Mouse (Mus musculus): ENCODE results near the gene Rpl37. TPM values are rescaled to one million over a fixed set of nuclear protein-coding genes. Genes with fewer than 3 reads are reported as not detected.

Rpl37 gene
- total and polyA plus RNA-seq, 3 experiments, result 646 to 1,787 (median 1,083) TPM

GRCm38 (mm10) chr15:5165121-5165773 lies 48.8 kb downstream of the Rpl37 start:
- DNase-seq (ENCODE audit: extremely low read depth), result no peak
- H3K9ac ChIP-seq (ENCODE audit: insufficient read depth, low read depth), result no peak overlapping the region
- H3K4me2 ChIP-seq (ENCODE audit: insufficient read depth, low read depth, poor library complexity, severe bottlenecking), result no peak overlapping the region
- TF ChIP-seq NRF1 (IDR thresholded peaks at IDR 0.05; ENCODE audit: low read depth, low read length), result no peak
- no peak for TF ChIP-seq TBP (conservative IDR thresholded peaks at IDR 0.05; ENCODE audit: low read depth, low read length)
- no peak for TF ChIP-seq JUN (IDR thresholded peaks at IDR 0.05; ENCODE audit: insufficient read depth, low read depth, low read length)
- TF ChIP-seq ZKSCAN1 (IDR thresholded peaks at IDR 0.05; ENCODE audit: borderline replicate concordance, low read depth, low read length), result no peak
- TF ChIP-seq POLR2AphosphoS2 (IDR thresholded peaks at IDR 0.05; ENCODE audit: low read depth, low read length), result no peak
- no peak for TF ChIP-seq HCFC1 (IDR thresholded peaks at IDR 0.05; ENCODE audit: low read depth, low read length)
- in situ Hi-C loops (cut with MboI; ENCODE audit: low pct_ligation_motif_present, low pct_unique_long_range_greater_than_20kb, low sequenced_read_pairs), result no loop called here
- H3K36me3 ChIP-seq (replicated peaks in 1 of 2; ENCODE audit: control insufficient read depth in 1 of 2, insufficient read depth in 1 of 2, low read length in 1 of 2), result peaks cover 64 to 72% of the 10 kb centered on the region in 2 experiments
- H3K4me1 ChIP-seq (ENCODE audit: control insufficient read depth in 1 of 2, insufficient read depth in 2 of 2), result no peaks in the 10 kb centered on the region
- no peak overlapping the region for H3K4me3 ChIP-seq (replicated peaks in 1 of 3; ENCODE audit: low read depth in 2 of 3, low read length in 2 of 3, poor library complexity in 1 of 3)
- H3K27me3 ChIP-seq (replicated peaks), result no peaks in the 10 kb centered on the region
- no peaks in the 10 kb centered on the region for H3K9me3 ChIP-seq (replicated peaks; ENCODE audit: low read length)
- H3K79me2 ChIP-seq (replicated peaks; ENCODE audit: control insufficient read depth, extremely low read depth, insufficient read depth, poor library complexity, severe bottlenecking), result no peaks in the 10 kb centered on the region
- no peak overlapping the region for H3K27ac ChIP-seq (ENCODE audit: insufficient read depth, low read depth)
- dilution Hi-C loops (cut with MboI; ENCODE audit: extremely low pct_ligation_motif_present, extremely low pct_unique_long_range_greater_than_20kb, low sequenced_read_pairs), result no loop called here

Other genes with a start within 250 kb of the Rpl37 start
- gene Mroh2b, start 217.9 kb upstream of the Rpl37 start, total RNA-seq (2012; rRNA removed), result not detected in 2 replicates
- gene Mroh2b, start 217.9 kb upstream of the Rpl37 start, total RNA-seq (2014; rRNA removed), result not detected in 2 replicates
- gene Mroh2b, start 217.9 kb upstream of the Rpl37 start, polyA plus RNA-seq (2012; ENCODE audit: insufficient read length, low read depth), result not detected in 2 replicates
- 0.04 TPM in 1 of 2 replicates, not detected in the other for gene C7, start 52.9 kb upstream of the Rpl37 start, total RNA-seq (2012; rRNA removed)
- 0.11 TPM in 1 of 2 replicates, not detected in the other for gene C7, start 52.9 kb upstream of the Rpl37 start, total RNA-seq (2014; rRNA removed)
- gene C7, start 52.9 kb upstream of the Rpl37 start, polyA plus RNA-seq (2012; ENCODE audit: insufficient read length, low read depth), result 0.09 and 0.10 TPM in 2 replicates
- gene Card6, start 8.1 kb upstream of the Rpl37 start, total RNA-seq (2012; rRNA removed), result 1.5 and 1.6 TPM in 2 replicates
- gene Card6, start 8.1 kb upstream of the Rpl37 start, total RNA-seq (2014; rRNA removed), result 1.3 and 1.9 TPM in 2 replicates
- gene Card6, start 8.1 kb upstream of the Rpl37 start, polyA plus RNA-seq (2012; ENCODE audit: insufficient read length, low read depth), result 3.7 and 3.9 TPM in 2 replicates
- 12.6 and 13.1 TPM in 2 replicates for gene Prkaa1, start 27.2 kb downstream of the Rpl37 start, total RNA-seq (2012; rRNA removed)
- 25.4 and 27.6 TPM in 2 replicates for gene Prkaa1, start 27.2 kb downstream of the Rpl37 start, total RNA-seq (2014; rRNA removed)
- gene Prkaa1, start 27.2 kb downstream of the Rpl37 start, polyA plus RNA-seq (2012; ENCODE audit: insufficient read length, low read depth), result 19.4 and 21.2 TPM in 2 replicates
- gene Ttc33, start 68.9 kb downstream of the Rpl37 start, total RNA-seq (2012; rRNA removed), result 24.5 and 24.6 TPM in 2 replicates
- gene Ttc33, start 68.9 kb downstream of the Rpl37 start, total RNA-seq (2014; rRNA removed), result 53.6 and 59.4 TPM in 2 replicates
- 34.8 and 55.7 TPM in 2 replicates for gene Ttc33, start 68.9 kb downstream of the Rpl37 start, polyA plus RNA-seq (2012; ENCODE audit: insufficient read length, low read depth)
- gene Ptger4, start 127.5 kb downstream of the Rpl37 start, total RNA-seq (2012; rRNA removed), result 4.2 and 6.5 TPM in 2 replicates
- 4.7 and 5.5 TPM in 2 replicates for gene Ptger4, start 127.5 kb downstream of the Rpl37 start, total RNA-seq (2014; rRNA removed)
- 3.1 and 4.4 TPM in 2 replicates for gene Ptger4, start 127.5 kb downstream of the Rpl37 start, polyA plus RNA-seq (2012; ENCODE audit: insufficient read length, low read depth)

Measured in CH12.LX (cell line).